Comparison of ENCODE assay signal across 10 mouse cellular contexts in the genomic region with DNA sequence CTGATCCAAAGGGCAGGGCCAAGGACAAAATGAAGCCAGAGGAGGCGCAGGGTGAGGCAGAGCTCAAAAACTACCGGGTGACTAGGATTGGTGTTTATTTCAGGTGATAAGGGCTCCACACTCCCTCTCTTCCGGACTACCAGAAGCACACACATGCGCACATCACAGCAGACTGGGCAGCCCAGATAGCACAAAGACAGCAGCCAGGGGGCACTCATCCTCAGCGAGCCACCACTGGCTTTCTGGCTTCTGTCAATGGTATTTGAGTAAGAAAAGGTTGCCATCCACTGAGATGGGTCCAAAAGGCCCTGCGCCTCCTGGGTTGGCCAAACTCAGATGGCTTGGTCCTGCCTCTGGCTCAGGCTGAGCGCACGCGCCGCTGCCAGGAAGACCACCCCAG. TPM values are rescaled to one million over a fixed set of nuclear protein-coding genes. Genes with fewer than 3 reads are reported as not detected.
A peak's percentile ranks its signal among the peaks of the same experiment; 100 is the strongest.
DNase-seq lines count a peak whose midpoint lies in the region; ATAC-seq and TF ChIP-seq lines count a peak whose summit lies in the region.
"Had no signal": no experiment of that assay in that cellular context is flagged by ENCODE, and none has a peak within 500 bp of the region (broad histone marks: within the 10 kb centered on the region; RNA-seq: fewer than 3 reads in every experiment).

No protein-coding gene starts in this region.

- no peaks in the 10 kb centered on the region for H3K9me3 ChIP-seq in heart, embryonic 15.5 days (replicated peaks)
- no peaks in the 10 kb centered on the region for H3K9me3 ChIP-seq in ES-E14 (ENCODE audit: control insufficient read depth, insufficient read depth, low read depth, low read length)
- no peaks in the 10 kb centered on the region for H3K9me3 ChIP-seq in hindbrain, embryonic 11.5 days (ENCODE audit: control insufficient read depth, low read length)

- no peaks in the 10 kb centered on the region; the same call in 1 of the 2 replicates for H3K4me1 ChIP-seq in heart, embryonic 15.5 days (replicated peaks)
- H3K4me1 ChIP-seq in ES-E14 (ENCODE audit: control insufficient read depth in 2 of 2, insufficient read depth in 2 of 2, low read length in 2 of 2, poor library complexity in 1 of 2), result peaks cover 0 to 6% of the 10 kb centered on the region in 2 experiments; a peak in 1 of 4 replicates
- no peaks in the 10 kb centered on the region for H3K4me1 ChIP-seq in hindbrain, embryonic 11.5 days (replicated peaks; ENCODE audit: control insufficient read depth, insufficient read depth, low read length)

- H3K4me2 ChIP-seq in heart, embryonic 15.5 days, result 0 out of 2 replicates have a peak overlapping the region, but pooled peaks have one; percentile 20
- no peak overlapping the region for H3K4me2 ChIP-seq in hindbrain, embryonic 11.5 days (replicated peaks; ENCODE audit: low read depth, low read length)

- H3K9ac ChIP-seq in heart, embryonic 15.5 days, result no peak overlapping the region
- H3K9ac ChIP-seq in ES-E14 (ENCODE audit: insufficient read depth, low read depth, low read length, poor library complexity, severe bottlenecking), result peak overlapping the region; percentile 56; the same call in 1 of the 2 replicates
- no peak overlapping the region for H3K9ac ChIP-seq in hindbrain, embryonic 11.5 days (ENCODE audit: low read depth, low read length)

- no peak for ATAC-seq in heart, embryonic 15.5 days (replicated peaks; ENCODE audit: insufficient number of reproducible peaks, insufficient read depth, low FRiP score, low read depth)
- no peak for ATAC-seq in hindbrain, embryonic 11.5 days (ENCODE audit: low FRiP score)

- no peak for DNase-seq in heart, adult 18-20 months
- DNase-seq in ES-E14 (ENCODE audit: low read depth, low spot score), result peak; percentile 51
- peak; percentile 48 for DNase-seq in hindbrain, embryonic 11.5 days (ENCODE audit: low spot score)
- DNase-seq in neural tube, embryonic 10.5 days (ENCODE audit: extremely low spot score, low spot score), result peak; percentile 37
- no peak for DNase-seq in adrenal gland, adult (ENCODE audit: inconsistent age in 2 of 2, low spot score in 1 of 2)
- DNase-seq in right cerebral cortex, adult 2 months (ENCODE audit: low spot score in 2 of 2), result no peak
- no peak for DNase-seq in left cerebral cortex, adult 9 months (ENCODE audit: low spot score in 2 of 2)
- DNase-seq: adrenal gland, postnatal 36 days; heart, postnatal 10 days had no signal

- peaks cover 53% of the 10 kb centered on the region for H3K27me3 ChIP-seq in heart, embryonic 15.5 days
- H3K27me3 ChIP-seq in hindbrain, embryonic 11.5 days (ENCODE audit: control insufficient read depth, insufficient read depth, low read length), result no peaks in the 10 kb centered on the region

- H3K27ac ChIP-seq in heart, embryonic 15.5 days, result no peak overlapping the region
- H3K27ac ChIP-seq in ES-E14 (ENCODE audit: insufficient read depth, low read depth, low read length, poor library complexity, severe bottlenecking), result no peak overlapping the region
- no peak overlapping the region for H3K27ac ChIP-seq in hindbrain, embryonic 11.5 days (ENCODE audit: low read depth, low read length)

- H3K4me3 ChIP-seq in heart, embryonic 15.5 days, result no peak overlapping the region
- peak overlapping the region in 1 of 2 experiments; percentile 66; a peak in 2 of 4 replicates for H3K4me3 ChIP-seq in ES-E14 (ENCODE audit: insufficient read depth in 1 of 2, low read depth in 1 of 2, low read length in 2 of 2, poor library complexity in 1 of 2, severe bottlenecking in 1 of 2)
- no peak overlapping the region for H3K4me3 ChIP-seq in hindbrain, embryonic 11.5 days (ENCODE audit: low read depth, low read length)

- in situ Hi-C loops in ES-E14 (cut with MboI; ENCODE audit: low sequenced_read_pairs in 2 of 2, unreplicated experiment in 2 of 2), result loop anchor here in 1 of 2 experiments (5.0 to 25.0 kb wide), 2 partner anchors 263 to 453 kb away; a partner anchor contains a TSS

- WGBS in heart, embryonic 15.5 days, result 14% methylated on average over 10 of the region's 10 CpGs
- WGBS in hindbrain, embryonic 11.5 days, result 31% methylated on average over 10 of the region's 10 CpGs

- H3K36me3 ChIP-seq in heart, embryonic 15.5 days, result no peaks in the 10 kb centered on the region
- no peaks in the 10 kb centered on the region for H3K36me3 ChIP-seq in ES-E14 (ENCODE audit: control insufficient read depth, insufficient read depth, low read length, poor library complexity, severe bottlenecking)
- H3K36me3 ChIP-seq in hindbrain, embryonic 11.5 days (ENCODE audit: control insufficient read depth, insufficient read depth, low read length), result no peaks in the 10 kb centered on the region

TF ChIP-seq in ES-E14, 5 proteins besides CTCF, POLR2A, EP300 and RAD21:
- no peak for TF ChIP-seq ZC3H11A (IDR thresholded peaks at IDR 0.05; ENCODE audit: borderline replicate concordance, low read depth, low read length)
- TF ChIP-seq HCFC1 (IDR thresholded peaks at IDR 0.05; ENCODE audit: borderline replicate concordance, insufficient read depth, low read length), result no peak
- no peak for TF ChIP-seq CHD2 (IDR thresholded peaks at IDR 0.05; ENCODE audit: low read depth, low read length)
- TF ChIP-seq MAFK (IDR thresholded peaks at IDR 0.05; ENCODE audit: insufficient read depth, low read depth, low read length), result no peak
- TF ChIP-seq ZNF384 (IDR thresholded peaks at IDR 0.05; ENCODE audit: low read depth, low read length), result no peak

RNA-seq across cellular contexts. Expression of a gene that starts 15.7 kb away (rescaled TPM):
- polyA plus RNA-seq in heart, embryonic 15.5 days (2015; fragmentation: Nextera tagmentation; extraction: Ambion mirVana), result not detected in 2 replicates
- total RNA-seq in heart, adult 18-20 months (2021), result not detected
- not detected in 2 replicates for total RNA-seq in ES-E14 (2012; rRNA removed)
- 0.12 TPM in 1 of 2 replicates, not detected in the other for polyA plus RNA-seq in hindbrain, embryonic 11.5 days (2014; fragmentation: Nextera tagmentation; extraction: Ambion mirVana)
- total RNA-seq: adrenal gland, postnatal 36 days; heart, postnatal 10 days had no signal

Comparison
In these comparisons a context has a peak if more than half of its experiments do, and no peak if none do; other contexts are left out.
1. DNase-seq: peak in ES-E14 (single experiment), hindbrain, embryonic 11.5 days (single experiment) and neural tube, embryonic 10.5 days (single experiment); none in heart, adult 18-20 months (0 of 2), adrenal gland, adult (0 of 2), right cerebral cortex, adult 2 months (0 of 2) and left cerebral cortex, adult 9 months (0 of 2).